Mouse (Mus musculus) forebrain, embryonic 11.5 days (tissue): ENCODE results near the gene Rnf20. TPM values are rescaled to one million over a fixed set of nuclear protein-coding genes. Genes with fewer than 3 reads are reported as not detected.

Experiments used
- ATAC-seq: fragments of 200-750 bp; cut with Nextera tagmentation; replicated peaks from 2 replicates; pipeline ENCODE4 v1.8.0; 2017; ENCODE audit warnings: moderate TSS enrichment; ENCODE audit not compliant: low FRiP score
- DNase-seq: peaks from one replicate; pipeline ENCODE4 v3.0.0-alpha.2; 2017; ENCODE audit warnings: low spot score
- H3K27ac ChIP-seq: fragments of 300-500 bp; sonication (generic); 2 replicates; pipeline ENCODE4 v1.5.1; 2014; ENCODE audit warnings: low read depth, low read length
- H3K27me3 ChIP-seq: fragments of 300-500 bp; sonication (generic); 2 replicates; pipeline ENCODE4 v1.6.1; 2014; ENCODE audit warnings: mild to moderate bottlenecking, low read length, mixed read lengths; ENCODE audit not compliant: control insufficient read depth, insufficient read depth
- H3K36me3 ChIP-seq: fragments of 300-500 bp; sonication (generic); 2 replicates; pipeline ENCODE4 v1.6.1; 2014; ENCODE audit warnings: mild to moderate bottlenecking, low read length, moderate library complexity, mixed read lengths; ENCODE audit not compliant: control insufficient read depth, insufficient read depth
- H3K4me1 ChIP-seq: fragments of 300-500 bp; sonication (generic); replicated peaks from 2 replicates; pipeline ENCODE4 v1.6.1; 2014; ENCODE audit warnings: low read length, mixed read lengths; ENCODE audit not compliant: control insufficient read depth, insufficient read depth
- H3K4me2 ChIP-seq: fragments of 300-500 bp; sonication (generic); 2 replicates; pipeline ENCODE4 v1.6.1; 2014; ENCODE audit warnings: low read depth, mild to moderate bottlenecking, low read length, moderate library complexity, mixed read lengths; ENCODE audit not compliant: severe bottlenecking
- H3K4me3 ChIP-seq: fragments of 300-500 bp; sonication (generic); 2 replicates; pipeline ENCODE4 v1.5.1; 2014; ENCODE audit warnings: low read depth, low read length
- H3K9ac ChIP-seq: fragments of 300-500 bp; sonication (generic); 2 replicates; pipeline ENCODE4 v1.6.1; 2014; ENCODE audit warnings: low read length
- H3K9me3 ChIP-seq: fragments of 300-500 bp; sonication (generic); 2 replicates; pipeline ENCODE4 v1.6.1; 2016; ENCODE audit warnings: low read length, mixed read lengths; ENCODE audit not compliant: control insufficient read depth
- WGBS: fragments of 180-500 bp; shearing (Covaris S2); extraction: QIAGEN DNeasy Blood & Tissue Kit; methylation state at CpG from one replicate; pipeline ENCODE4 v1.1.7; 2014; 5-methylcytosine and 5-hydroxymethylcytosine counted together
- polyA plus RNA-seq: library from polyadenylated mRNA; unstranded; fragments of >200 nt; fragmentation: Nextera tagmentation; extraction: Ambion mirVana; gene quantifications from 2 replicates; pipeline ENCODE4 v1.2.1, GENCODE M21; 2014

Gene Rnf20
- polyA plus RNA-seq, 1 experiment from 2014 or later: 71.7 TPM

- Histone ChIP-seq H3K36me3 (no peaks in the 10 kb centered on the region), H3K4me1 (no peaks in the 10 kb centered on the region), H3K4me3 (no peak overlapping the region), H3K4me2 (no peak overlapping the region), H3K27ac (no peak overlapping the region), H3K9me3 (no peaks in the 10 kb centered on the region), H3K27me3 (no peaks in the 10 kb centered on the region), H3K9ac (no peak overlapping the region)
- WGBS: 92% methylated on average over 6 of the region's 6 CpGs
- ATAC-seq: no peak
- DNase-seq: no peak
Measured at GRCm38 (mm10) chr4:49676071-49676470, 44.3 kb downstream of the Rnf20 start.

GRCm38 (mm10) chr4:49676790-49677189, 45.0 kb downstream of the Rnf20 start:
- ATAC-seq (no peak), DNase-seq (no peak)
- Histone ChIP-seq H3K9ac (no peak overlapping the region), H3K4me1 (no peaks in the 10 kb centered on the region), H3K4me3 (no peak overlapping the region), H3K4me2 (no peak overlapping the region), H3K27me3 (no peaks in the 10 kb centered on the region), H3K36me3 (no peaks in the 10 kb centered on the region), H3K27ac (no peak overlapping the region), H3K9me3 (no peaks in the 10 kb centered on the region)
- WGBS: 75% methylated on average over 7 of the region's 7 CpGs

DNA sequence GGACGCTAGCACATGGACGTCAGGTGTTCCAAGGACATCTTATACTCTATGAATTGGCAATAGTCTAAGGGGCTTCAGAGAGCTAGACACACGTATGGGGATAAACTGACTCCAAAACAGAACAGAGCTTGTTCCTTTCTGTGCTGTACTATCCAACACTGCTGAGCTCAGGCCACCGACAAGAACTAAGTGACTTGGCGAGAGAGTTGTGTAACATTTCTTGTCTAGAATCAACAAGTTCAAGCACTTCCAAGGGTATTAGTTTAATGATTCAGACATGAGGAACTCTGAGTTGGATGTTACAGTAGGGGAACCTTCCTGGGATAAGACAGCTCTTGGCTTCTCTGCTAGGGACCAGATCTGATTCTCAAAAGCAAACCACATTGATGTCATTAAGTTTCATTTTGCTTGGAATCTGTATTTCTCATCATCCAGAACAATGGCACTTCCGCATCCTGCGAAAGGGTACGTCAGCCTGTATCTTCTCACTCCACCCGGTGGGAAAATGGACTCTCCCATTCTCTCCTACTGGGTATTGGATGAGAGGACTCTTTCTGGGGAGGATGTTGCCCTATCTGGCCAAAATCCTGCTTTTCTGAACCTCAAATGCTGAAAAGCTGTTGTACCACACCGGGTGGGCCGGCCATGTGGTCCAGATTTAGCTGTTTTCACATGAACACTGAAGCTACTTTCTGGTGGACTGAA, 48.5 kb downstream of the Rnf20 start:
- ATAC-seq: no peak
- DNase-seq: no peak
- WGBS: 92% methylated on average over 11 of the region's 11 CpGs
- Histone ChIP-seq H3K36me3 (no peaks in the 10 kb centered on the region), H3K9me3 (no peaks in the 10 kb centered on the region), H3K4me1 (no peaks in the 10 kb centered on the region), H3K4me3 (no peak overlapping the region), H3K9ac (no peak overlapping the region), H3K27ac (no peak overlapping the region), H3K27me3 (no peaks in the 10 kb centered on the region), H3K4me2 (no peak overlapping the region)

DNA sequence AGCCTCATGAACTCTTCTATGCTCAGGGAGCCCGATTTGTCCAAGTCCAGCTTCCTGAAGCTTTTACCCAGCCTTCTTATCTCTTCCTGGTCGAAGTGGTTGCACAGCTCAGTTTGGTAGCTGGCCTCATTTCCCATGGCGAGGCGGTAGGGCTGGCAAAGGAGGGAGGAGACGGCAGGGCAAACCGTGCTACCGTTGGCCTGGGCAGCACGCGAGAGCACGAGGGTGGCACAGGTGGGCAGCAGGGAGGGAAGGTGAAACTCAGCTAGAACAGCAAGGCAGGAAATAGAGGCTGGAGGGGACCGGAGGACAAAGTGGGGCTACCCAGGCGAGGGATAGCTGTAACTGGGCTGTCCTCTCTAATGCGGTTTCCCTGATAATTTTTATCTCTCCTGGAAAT, 50.0 kb downstream of the Rnf20 start, which contains the start of gene Ppp3r2:
Ppp3r2 (minus strand) TSS at position 213 of the 400 bp plus-strand sequence.
- no peaks in the 10 kb centered on the region for H3K9me3 ChIP-seq
- H3K36me3 ChIP-seq: no peaks in the 10 kb centered on the region
- ATAC-seq (no peak), DNase-seq (no peak)
- no peaks in the 10 kb centered on the region for H3K27me3 ChIP-seq
- no peaks in the 10 kb centered on the region for H3K4me1 ChIP-seq
- H3K4me2 ChIP-seq: no peak within 1 kb of the TSS
- H3K9ac ChIP-seq: no peak within 1 kb of the TSS
- WGBS: 89% methylated on average over 13 of the region's 13 CpGs
- no peak within 1 kb of the TSS for H3K27ac ChIP-seq
- H3K4me3 ChIP-seq: no peak within 1 kb of the TSS

- H3K9ac ChIP-seq: no peak overlapping the region
- DNase-seq (peak; percentile 63), ATAC-seq (peak; percentile 91)
- no peaks in the 10 kb centered on the region for H3K9me3 ChIP-seq
- 12% methylated on average over 9 of the region's 9 CpGs for WGBS
- H3K4me1 ChIP-seq: no peaks in the 10 kb centered on the region; the same call in 1 of the 2 replicates
- no peak overlapping the region for H3K4me2 ChIP-seq
- no peak overlapping the region for H3K27ac ChIP-seq
- no peak overlapping the region for H3K4me3 ChIP-seq
- H3K36me3 ChIP-seq: no peaks in the 10 kb centered on the region
- H3K27me3 ChIP-seq: no peaks in the 10 kb centered on the region
Measured at GRCm38 (mm10) chr4:49688594-49689288, 56.9 kb downstream of the Rnf20 start.

DNA sequence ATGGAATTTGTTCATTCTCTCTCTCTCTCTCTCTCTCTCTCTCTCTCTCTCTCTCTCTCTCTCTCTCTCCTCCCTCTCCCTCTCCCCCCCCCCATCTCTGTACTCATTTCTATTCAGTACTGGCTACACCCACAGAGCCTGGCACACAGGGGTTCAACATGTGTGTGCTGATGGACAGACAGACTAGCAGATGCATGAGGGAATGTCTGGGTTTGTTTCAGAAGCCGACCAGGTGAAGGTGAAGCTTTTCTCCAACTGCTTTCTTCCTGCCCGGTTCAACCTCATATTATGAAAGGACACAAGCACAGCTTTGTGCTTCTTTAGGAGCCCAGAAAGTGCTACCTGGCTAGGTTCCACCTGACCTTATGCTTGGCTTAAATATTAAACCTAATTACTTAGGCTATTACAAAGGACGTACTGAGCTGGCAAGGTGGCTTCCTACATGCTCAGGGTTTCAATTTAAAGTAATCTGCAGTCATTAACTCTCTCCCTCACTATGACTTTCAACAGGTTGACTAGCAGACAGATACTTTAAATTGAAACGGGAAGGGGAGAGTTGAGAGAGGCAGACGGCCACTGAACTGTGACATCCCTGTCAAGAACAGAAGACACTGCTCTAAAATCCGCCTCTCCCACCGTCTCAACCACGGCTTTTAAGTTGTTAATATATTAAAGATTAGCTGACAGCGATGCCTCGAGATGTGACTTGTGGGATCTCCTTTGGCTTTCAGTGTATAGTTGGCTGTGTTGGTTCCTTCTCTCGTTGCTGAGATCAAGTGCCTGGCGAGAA, 59.8 kb downstream of the Rnf20 start:
- 78% methylated on average over 12 of the region's 12 CpGs for WGBS
- no peak overlapping the region for H3K9ac ChIP-seq
- H3K9me3 ChIP-seq: no peaks in the 10 kb centered on the region
- H3K27ac ChIP-seq: no peak overlapping the region
- H3K4me1 ChIP-seq: no peaks in the 10 kb centered on the region; the same call in 1 of the 2 replicates
- no peaks in the 10 kb centered on the region for H3K36me3 ChIP-seq
- H3K27me3 ChIP-seq: no peaks in the 10 kb centered on the region
- DNase-seq (no peak), ATAC-seq (no peak)
- H3K4me2 ChIP-seq: no peak overlapping the region
- H3K4me3 ChIP-seq: no peak overlapping the region

Other genes with a start within 250 kb of the Rnf20 start
- gene Acnat2, start 223.9 kb upstream of the Rnf20 start, polyA plus RNA-seq: not detected in 2 replicates
- not detected in 2 replicates for gene Acnat1, start 158.1 kb upstream of the Rnf20 start, polyA plus RNA-seq
- 0.21 and 0.35 TPM in 2 replicates for gene Baat, start 125.4 kb upstream of the Rnf20 start, polyA plus RNA-seq
- 91.2 and 96.8 TPM in 2 replicates for gene Mrpl50, start 110.9 kb upstream of the Rnf20 start, polyA plus RNA-seq
- 13.2 and 14.5 TPM in 2 replicates for gene Zfp189, start 110.8 kb upstream of the Rnf20 start, polyA plus RNA-seq
- not detected in 2 replicates for gene Aldob, start 82.5 kb upstream of the Rnf20 start, polyA plus RNA-seq
- 17.3 and 18.8 TPM in 2 replicates for gene Tmem246, start 34.1 kb upstream of the Rnf20 start, polyA plus RNA-seq
- gene Ppp3r2, start 50.0 kb downstream of the Rnf20 start, polyA plus RNA-seq: not detected in 2 replicates
- gene Grin3a, start 213.7 kb downstream of the Rnf20 start, polyA plus RNA-seq: 0.41 and 0.80 TPM in 2 replicates